Mouse (Mus musculus) gonadal fat pad, adult 2 months (tissue): ENCODE results near the gene Hoxd13. TPM values are rescaled to one million over a fixed set of nuclear protein-coding genes. Genes with fewer than 3 reads are reported as not detected.

Source experiments
- DNase-seq: peaks from one replicate; pipeline ENCODE4 v3.0.0-alpha.2; 2012; ENCODE audit warnings: low read depth
- polyA plus RNA-seq: library from polyadenylated mRNA; depleted of rRNA; stranded (reverse); fragments of >200 nt; gene quantifications from 2 replicates; pipeline ENCODE4 v1.2.3, GENCODE M21; 2012; rRNA removed

Hoxd13 gene
- 0.34 and 0.46 TPM in 2 replicates for polyA plus RNA-seq

DNA sequence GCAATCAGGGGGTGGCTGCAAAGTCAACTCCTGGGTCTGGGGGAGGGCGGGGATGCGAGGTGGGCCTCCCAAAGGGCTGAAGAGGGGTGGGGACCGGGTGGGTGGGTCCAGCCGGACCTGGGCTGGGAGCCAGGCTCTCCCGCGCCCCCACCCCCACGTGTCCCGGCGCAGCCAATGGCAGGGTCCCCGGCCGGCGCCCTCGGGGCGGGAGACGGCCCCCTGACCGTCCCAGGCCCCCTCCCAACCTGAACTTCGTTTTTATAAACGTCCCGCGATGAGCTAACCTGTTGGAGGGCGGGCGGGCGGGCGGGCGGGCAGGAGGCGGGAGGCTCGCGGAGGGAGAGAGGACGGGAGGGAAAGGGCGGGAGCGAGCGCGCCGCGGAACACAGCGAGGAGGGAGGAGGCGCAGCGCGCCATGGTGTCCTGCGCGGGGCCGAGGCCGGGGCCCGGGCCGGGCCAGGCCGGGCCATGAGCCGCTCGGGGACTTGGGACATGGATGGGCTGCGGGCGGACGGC lies at the start of gene Hoxd13:
Gene Hoxd13, plus strand, starts transcription at position 469 of the 516 bp plus-strand sequence.
- no peak for DNase-seq

DNA sequence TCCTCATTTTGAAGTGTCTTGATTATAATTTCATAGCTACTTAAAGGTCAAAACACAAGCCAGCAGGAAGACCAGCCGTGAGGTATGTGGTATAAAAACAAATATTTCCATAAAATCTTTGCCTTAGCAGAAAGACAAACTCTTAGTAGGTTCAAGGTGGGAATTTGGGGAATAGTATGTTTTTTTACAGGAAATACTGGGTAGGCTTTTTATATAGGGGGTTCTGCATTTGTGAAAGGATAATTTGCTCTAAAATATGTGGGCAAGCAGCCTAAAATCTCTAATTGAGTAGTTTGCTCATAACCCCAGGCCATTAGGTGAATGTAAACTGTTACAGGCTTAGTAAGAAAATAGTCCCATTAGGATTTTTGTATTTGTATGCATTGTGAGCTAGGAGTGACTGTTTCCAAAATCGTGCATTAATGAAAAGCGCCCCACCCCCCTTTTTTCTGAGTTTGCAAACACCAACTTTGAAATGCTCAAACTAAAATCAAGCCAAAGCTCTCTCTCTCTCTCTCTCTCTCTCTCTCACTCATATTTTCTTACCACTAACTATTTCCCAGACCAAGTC lies 48.3 kb upstream of the Hoxd13 start:
- no peak for DNase-seq

DNA sequence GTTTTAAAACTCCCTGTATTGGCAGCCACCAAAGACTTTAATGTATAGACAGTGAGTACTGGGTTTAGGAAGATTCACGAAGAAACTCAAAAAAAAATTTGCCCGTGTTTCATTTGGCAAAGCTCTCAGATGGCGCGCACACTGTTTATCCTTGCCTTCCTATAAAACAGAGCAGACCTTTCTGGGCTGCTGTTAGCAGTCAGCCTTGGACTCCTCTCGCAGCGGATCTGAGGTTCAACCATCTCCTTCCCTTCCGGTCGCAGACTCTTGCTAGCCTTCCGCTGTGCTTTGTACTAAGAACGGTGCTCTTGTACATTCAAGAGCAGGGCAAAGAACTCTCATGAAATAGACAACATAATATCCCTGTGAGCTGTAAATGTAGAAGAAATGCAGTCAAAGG lies 47.7 kb upstream of the Hoxd13 start:
- DNase-seq: no peak

DNA sequence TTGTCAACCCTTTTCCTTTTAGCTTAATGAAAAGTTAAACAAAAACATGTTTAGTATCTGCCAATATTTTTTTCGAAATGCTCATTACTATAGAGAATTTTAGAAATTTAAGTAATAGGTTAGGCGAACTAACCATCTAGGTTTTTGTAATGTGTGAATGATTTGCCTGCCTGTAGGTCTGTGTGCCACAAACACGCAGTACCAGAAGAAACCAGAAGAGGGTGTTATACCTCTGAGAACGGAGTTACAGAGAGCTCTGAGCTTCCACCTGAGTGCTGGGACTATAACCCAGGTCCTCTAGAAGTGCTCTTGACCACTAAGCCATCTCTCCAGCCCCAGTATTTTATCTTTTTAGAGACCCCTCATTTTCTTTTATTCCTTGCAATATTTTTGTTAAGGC lies 32.7 kb upstream of the Hoxd13 start:
- no peak for DNase-seq

DNA sequence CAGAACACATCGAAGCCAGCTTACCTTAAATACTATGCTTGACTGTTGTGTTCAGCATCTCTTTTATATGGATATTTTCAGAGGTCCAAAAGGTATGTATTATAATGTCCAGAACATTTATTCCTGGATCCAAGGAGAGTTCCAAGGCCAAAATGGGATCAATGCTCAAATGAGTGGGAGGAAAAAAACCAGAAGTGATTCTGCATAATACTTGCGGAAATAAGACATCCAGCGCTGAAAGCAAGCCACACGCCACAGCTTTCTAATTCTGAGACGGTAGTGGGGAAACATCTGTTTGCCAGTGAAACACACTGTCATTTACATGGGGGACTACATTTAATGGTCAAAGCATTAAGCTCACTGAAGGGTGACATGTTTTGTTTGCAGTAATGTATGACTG lies 25.7 kb upstream of the Hoxd13 start:
- DNase-seq: no peak

DNA sequence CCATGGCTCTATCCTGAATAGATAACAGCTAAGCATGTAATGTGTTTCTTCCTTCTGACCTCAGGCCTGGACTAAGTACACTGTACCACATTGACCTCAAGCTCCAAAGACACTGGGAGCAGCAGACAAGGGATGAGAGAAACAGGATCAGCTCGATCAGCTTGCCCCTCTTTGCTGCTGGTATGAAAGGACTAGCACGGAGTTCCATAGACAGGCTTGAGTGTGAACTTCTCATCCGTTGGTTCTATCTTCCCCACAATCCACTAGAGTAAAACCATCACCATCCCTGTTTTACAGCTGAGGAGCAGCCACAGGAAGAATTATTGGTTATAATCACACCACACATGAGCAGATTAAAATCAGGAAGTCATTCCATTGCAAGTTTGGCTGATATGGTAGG lies 22.5 kb upstream of the Hoxd13 start:
- DNase-seq: no peak

DNA sequence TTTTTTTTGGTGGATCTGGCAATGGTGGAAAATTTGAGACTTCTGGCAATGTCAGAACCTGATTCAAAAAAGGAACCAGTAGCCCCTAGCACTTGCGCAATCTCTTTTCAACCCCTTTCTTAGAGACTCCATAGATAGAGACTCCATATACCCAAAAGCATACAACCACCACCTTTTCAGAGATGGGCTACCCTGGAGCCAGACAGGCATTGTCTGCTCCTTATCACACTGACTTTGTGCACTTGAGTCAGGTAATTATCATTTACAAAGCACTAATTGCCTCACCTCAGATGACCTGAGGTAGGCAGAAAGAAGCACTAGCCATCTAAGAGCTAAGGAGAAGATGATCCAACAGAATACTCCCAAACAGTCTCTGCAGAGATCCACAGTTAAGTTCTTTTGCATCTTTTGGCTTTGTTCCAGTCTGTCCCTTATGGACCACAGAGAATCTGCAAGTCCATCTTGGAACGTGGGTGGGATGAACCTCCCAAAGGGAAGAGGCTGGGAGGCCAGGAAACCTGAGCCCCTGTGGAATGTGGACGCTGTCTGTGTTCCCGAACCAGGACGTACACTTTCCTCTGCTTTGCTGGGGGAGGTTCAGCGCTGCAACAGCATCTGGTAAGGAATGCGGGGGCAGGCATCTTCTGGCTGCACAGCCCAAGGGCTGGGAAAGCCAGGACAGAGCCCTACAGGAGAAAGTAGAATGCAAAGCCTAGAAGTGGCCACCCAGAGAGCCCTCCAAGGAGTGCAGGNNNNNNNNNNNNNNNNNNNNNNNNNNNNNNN lies 20.8 kb upstream of the Hoxd13 start:
- DNase-seq: no peak

DNA sequence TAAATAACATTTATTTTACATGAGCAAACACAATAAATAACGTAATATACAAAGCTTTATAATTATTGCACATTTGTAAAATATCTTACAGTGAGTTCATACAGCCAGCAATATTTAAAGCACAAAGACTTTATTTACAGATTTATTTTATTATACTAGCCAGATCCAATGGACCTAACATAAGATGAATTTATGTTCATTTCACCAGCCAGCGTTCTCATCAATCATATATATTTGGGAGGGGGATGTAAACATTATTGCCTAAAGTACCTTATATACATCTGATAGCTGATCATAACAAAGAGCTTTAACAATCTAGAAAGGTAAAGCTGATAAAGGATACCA lies 15.1 kb upstream of the Hoxd13 start:
- no peak for DNase-seq

DNA sequence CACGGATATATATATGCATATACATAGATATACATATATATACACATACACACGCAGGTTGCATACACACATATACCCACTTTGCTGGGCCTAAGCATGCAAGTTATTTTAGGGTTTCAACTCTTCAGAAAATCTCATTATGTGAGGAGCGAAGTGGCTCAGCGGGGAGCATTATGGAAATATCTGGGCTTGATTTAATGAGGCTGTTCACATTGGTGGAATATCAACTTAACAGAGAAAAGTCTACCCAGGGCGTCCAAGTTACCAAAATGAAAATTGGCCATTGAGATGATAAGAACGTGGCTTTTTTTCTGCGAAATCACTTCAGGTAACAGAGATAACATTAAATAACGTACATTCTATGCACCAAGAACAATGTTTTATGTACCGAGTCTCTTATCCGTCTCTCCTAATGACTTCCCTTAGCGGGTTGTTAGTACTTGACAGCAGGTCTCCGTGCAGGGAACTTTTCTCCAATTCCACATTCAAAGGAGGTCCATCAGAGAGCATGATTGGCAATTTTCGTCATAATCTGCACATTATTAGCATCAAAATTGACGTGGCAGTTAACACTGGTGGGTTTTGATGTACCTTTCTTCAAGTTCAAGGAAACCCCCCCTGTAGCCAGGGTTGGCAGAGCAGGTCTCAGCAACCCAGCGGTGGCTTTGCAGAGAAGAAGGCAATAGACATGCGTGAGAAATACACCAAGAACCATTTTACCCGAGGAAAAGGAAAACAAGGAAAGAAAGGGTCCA lies 14.2 kb upstream of the Hoxd13 start:
- no peak for DNase-seq

DNA sequence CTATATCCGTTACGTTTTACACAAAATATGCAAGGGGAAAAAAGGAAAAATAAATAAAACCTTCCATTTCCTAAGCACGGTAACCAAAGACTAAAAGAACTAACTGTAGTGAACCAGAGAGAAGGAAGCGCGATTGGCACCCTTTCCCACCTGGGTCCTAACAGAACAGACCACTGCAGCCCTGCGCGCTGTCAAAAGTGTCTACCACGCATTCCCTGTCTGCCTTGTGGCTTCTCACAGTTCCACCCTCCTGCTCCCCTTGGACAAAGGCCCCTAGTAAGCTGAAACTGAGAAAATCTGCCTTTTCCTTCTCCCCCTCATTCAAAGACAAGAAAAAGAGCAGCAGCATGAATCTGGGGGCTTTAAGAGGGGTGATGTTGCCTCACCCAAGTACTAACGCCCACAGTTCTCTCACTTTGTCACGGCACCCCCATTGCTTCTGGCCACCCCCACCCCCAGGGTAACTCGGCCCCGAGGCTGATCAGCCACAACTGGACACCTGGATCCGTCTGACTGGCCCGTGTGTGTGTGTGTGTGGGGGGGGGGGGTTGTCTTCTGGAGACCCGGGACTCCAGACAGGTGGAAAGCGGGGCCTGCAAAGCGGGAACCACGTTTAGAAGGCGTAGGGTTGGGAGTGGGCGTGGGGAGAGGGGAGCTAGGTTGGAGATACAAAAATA lies 13.2 kb upstream of the Hoxd13 start:
- no peak for DNase-seq

DNA sequence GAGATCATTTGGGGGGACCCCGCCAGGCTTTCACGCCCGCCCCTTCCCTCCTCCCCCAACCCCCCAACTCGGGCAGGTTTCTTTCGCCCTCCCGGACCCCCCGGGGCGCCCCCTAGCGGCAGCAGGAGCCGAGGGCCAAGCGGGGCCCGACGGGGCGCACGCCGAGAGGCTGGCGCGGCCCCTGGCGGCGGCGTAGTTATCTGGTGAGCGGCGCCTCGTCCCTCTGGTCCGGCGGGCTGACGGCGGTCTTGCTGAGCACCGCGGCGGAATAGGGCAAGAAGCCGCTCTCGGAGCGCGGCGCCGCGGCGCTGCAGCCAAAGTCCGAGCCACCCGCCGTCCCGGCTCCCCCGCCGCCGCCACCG lies 12.7 kb upstream of the Hoxd13 start:
- DNase-seq: no peak

DNA sequence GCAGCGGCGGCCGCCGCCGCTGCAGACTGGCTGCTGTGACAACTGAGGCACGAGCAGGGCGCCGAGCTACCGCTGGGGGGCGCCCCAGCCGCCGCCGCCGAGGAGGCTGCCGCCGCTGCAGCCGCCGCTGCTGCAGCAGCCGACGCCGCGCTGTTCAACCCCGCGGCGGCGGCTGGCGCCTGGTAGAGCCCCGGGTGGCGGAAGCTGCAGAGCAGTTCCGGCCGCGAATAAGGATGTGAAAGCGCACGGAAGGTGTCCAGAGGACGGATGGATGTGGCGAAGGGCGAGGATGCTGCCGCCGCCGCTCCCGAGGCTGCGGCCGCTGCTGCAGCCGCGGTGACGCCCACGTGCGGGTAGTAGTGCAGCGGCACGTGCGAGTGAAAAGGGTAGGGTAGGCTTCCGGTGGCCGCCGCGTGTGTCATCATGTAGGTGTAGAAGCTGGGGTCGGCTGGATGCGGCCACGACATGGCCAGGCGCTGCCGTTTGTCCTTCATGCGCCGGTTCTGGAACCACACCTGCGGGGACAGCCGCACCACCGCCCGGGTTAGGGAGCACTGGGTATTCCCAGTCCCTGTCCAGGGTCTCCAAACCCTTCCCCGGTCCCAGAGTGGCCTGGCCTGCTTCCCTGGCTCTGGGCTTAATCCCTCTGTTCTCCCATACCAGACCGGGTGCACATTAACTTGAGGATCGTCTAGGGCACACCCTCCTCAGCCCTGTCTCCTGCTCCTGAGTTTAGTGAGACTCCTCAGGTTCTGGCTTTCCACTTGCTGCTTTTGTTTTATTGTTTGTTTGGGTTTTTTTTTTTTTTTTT lies 12.1 kb upstream of the Hoxd13 start:
- no peak for DNase-seq

DNA sequence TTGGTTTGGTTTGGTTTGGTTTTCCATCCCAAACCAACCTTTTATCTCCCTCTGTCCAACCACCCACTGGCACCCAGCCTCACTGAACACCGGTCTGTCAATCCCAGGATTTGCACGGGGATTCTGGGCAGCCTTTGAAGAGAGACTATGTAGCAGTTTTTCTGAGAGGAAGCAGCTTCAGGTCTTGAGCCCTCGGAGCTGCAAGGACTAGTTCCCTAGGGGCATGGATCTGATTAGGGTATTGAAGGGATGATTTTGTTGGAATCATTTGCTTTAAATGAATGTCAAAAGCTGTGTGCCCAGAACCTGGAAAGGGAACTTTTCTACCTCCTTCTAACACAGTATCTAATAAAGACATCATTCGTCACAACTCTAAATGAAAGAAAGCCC lies 11.5 kb upstream of the Hoxd13 start:
- DNase-seq: no peak

DNA sequence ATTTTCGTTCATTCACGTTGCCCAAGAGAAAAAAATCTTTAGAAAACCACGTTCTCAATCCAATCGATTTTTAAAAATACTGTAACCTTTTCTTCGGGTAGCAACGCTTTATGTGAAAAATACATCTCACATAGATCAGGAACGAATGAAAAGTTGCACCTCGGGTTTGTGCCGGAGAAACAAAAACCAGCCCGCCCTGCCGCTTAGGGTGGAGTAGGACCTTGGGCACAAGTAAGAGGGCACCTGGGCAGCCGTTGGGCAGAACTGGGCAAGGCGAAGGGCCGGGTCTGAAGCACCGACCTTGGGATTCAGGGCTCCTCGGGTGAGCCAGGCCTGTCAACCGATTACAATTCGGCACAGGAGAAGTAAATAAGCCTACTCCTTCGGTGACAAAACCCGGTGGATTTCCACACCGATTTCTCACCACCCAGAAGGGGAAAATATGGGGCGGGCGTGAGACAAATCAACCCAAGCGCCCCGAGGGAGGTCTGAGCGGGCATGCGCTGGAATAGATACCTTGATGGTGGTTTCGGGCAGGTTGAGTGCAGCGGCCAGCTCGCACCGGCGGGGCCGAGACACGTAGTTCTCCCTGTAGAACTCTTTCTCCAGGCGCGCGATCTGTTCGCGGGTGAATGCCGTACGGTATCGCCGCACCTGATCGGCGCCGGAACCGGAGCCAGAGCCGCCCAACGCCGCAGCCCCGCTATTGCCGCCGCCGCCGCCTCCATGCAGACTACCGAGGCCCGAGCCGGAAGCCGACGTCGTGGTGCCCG lies 10.7 kb upstream of the Hoxd13 start:
- no peak for DNase-seq

DNA sequence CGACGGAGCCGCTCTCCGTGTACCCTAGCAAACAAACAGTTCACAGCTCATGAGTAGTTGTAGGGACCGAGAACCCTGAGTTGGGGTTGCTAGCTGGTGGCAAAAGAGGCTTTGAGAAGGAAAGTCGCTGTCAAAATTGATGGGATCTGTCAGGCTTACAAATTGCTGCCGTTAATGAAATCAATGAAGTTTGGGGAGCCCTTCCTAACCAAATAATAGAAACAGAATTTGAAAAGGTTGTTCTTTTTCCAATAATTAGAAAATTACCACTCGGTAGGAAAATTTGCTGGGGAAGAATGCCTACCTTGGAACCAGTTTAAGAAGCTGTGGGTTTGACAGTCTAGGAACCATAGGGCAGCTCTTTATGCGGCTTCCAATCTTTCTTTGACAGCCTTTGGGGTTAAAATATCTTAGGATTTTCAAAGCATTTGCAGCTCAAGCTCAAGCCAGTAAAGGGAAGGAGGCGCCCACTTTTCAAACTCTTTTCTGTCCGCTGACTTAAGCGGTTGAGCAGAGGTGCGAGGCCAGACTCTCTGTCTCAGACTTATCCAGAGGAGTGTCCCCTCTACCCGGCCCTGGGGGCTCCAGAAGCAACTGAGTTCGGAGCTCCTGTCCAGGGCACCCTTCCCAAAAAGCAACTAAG lies 10.0 kb upstream of the Hoxd13 start:
- no peak for DNase-seq

DNA sequence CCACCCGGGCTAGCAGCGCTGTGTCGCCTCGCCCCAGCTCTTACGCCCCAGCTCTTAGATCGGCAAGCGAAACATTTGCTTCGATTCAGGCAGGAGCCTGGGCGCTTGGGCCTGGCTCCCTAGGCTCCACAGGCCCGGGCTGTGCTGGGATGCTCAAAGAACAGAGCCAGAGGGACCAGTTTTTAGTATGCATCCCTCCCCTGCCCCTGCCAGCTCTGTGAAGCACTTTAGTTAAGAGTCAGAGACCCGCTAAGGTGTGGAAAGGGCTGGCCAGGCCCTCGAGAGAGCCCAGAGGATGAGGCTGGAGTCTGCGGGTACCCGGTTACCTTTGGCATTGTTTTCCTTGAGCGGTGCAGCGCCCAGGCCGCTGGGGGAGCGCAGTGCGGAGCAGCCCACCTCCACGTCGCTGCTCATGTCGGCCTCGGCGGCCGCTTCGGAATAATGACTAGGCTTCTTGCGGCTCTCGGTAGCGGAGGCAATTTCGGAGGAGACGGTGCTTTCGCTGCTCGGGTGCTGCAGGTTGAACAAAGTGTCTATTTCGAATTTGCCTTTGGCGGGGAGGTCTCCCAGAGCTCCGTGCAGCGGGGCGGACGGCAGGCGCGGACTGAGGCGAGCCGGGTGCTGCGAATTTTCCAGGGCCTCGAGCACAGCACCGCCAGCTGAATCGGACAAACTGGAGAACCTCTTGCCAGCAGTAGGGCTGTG lies 9.3 kb upstream of the Hoxd13 start:
- DNase-seq: no peak

DNA sequence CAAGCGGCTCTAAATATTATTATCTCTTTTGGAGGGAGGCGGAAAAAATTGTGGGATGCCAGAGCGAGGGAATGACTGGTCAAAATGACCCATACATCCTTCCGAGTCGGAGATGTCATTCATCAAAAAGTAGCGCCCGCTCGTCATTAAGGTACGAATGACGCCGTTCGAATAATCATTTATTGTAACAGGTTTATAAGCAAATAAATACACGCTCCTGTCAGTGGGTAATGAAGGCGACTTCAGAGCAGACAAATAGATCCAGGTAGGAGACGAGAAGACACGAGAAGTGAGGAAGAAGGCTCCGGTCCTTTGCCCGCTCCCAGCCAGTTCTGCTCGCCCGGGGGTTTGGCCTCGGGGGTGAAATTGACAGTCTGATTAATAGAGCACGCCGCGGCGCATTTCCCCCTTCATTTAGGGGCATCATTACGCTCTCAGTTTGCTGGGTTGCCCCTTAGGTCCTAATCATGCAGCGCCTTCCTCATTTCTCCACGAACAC lies 8.6 kb upstream of the Hoxd13 start, which contains the start of gene Evx2:
Gene Evx2, minus strand, starts transcription at position 51 of the 499 bp plus-strand sequence.
- no peak for DNase-seq

DNA sequence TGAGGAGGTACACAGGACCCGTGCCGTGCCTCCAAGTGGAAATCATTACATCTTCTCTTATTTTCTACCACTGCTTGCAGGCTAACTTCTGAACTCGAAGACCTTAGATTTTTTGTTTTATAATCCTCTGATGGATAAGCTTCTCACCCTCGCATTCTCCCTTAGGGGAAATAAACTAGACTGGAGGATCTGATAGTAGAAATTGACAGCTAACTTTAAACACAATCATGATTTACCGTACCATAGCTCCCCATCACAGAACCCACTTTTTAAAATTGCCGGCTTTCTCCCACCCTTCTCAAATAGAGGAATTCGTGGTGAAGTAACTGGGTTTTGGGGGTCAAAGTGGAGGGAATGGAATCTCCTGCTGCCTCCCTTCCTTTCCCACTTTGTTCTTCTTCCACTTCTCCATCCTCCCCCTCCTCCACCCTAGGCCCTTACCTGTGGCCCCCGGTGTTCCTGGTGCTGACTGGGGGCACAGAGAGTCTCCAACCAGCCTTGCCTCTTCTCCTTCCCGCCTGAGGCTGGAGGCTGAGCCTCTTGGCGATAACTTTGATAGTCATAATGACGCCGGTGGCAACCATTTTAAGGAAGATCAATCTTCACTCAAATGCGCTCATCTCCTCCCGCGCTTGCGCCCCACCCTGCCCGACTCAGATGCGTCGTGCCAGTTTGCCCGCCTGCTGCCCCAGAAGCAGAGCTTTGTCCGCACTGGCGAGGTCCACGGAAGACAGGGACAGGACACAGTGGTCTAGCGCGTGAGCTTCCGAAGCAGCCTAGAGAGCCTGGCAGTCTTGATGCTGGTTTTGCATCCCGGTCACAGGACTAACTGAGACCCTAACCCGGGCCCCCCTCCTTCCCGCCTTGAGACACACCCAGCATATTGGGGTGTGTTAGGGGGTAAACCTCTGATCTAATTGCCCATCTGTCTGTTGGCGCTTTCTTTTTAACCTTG lies 7.4 kb upstream of the Hoxd13 start:
- DNase-seq: no peak
